Comparison of ENCODE assay signal across 8 mouse cellular contexts in genomic region chr3:101398071-101398786, GRCm38 (mm10). TPM values are rescaled to one million over a fixed set of nuclear protein-coding genes. Genes with fewer than 3 reads are reported as not detected.
DNase-seq lines count a peak whose midpoint lies in the region; ATAC-seq and TF ChIP-seq lines count a peak whose summit lies in the region.

No protein-coding gene starts in this region.

- H3K4me3 ChIP-seq in limb, embryonic 10.5 days, result peak overlapping the region; percentile 27
- no peak overlapping the region for H3K4me3 ChIP-seq in stomach, postnatal 0 days (ENCODE audit: low read depth, low read length)

- peak; percentile 80 to 87 for DNase-seq in adrenal gland, adult (ENCODE audit: inconsistent age in 2 of 2, low spot score in 1 of 2)
- DNase-seq in adrenal gland, adult 18-20 months (ENCODE audit: low spot score in 2 of 2), result no peak
- DNase-seq in adrenal gland, postnatal 14 days, result peak; percentile 69
- peak; percentile 64 for DNase-seq in gastrocnemius, postnatal 25 days
- DNase-seq in limb, embryonic 10.5 days (ENCODE audit: low spot score), result peak; percentile 84
- DNase-seq in stomach, postnatal 0 days (ENCODE audit: low spot score), result no peak
- no peak for DNase-seq in right cerebral cortex, postnatal 25 days

- H3K27ac ChIP-seq in limb, embryonic 10.5 days, result peak overlapping the region; percentile 98
- H3K27ac ChIP-seq in stomach, postnatal 0 days (replicated peaks), result no peak overlapping the region

- no peak; the same call in 1 of the 2 replicates for ATAC-seq in stomach, postnatal 0 days (ENCODE audit: low FRiP score, low TSS enrichment)
- no peak for ATAC-seq in erythroblast, adult 5-6 weeks (replicated peaks; ENCODE audit: low FRiP score, poor library complexity, severe bottlenecking)

- H3K27me3 ChIP-seq in limb, embryonic 10.5 days (ENCODE audit: low read depth, poor library complexity, severe bottlenecking), result no peaks in the 10 kb centered on the region
- H3K27me3 ChIP-seq in stomach, postnatal 0 days (ENCODE audit: control insufficient read depth, insufficient read depth, low read length), result no peaks in the 10 kb centered on the region

- 25% methylated on average over 12 of the region's 12 CpGs for WGBS in limb, embryonic 10.5 days
- 47% methylated on average over 12 of the region's 12 CpGs for WGBS in stomach, postnatal 0 days

- H3K9me3 ChIP-seq in limb, embryonic 10.5 days (replicated peaks), result no peaks in the 10 kb centered on the region
- no peaks in the 10 kb centered on the region for H3K9me3 ChIP-seq in stomach, postnatal 0 days (ENCODE audit: control insufficient read depth, low read length)

- peaks cover 100% of the 10 kb centered on the region for H3K4me1 ChIP-seq in limb, embryonic 10.5 days
- H3K4me1 ChIP-seq in stomach, postnatal 0 days (replicated peaks; ENCODE audit: control insufficient read depth, insufficient read depth), result peaks cover 21% of the 10 kb centered on the region

- H3K4me2 ChIP-seq in stomach, postnatal 0 days (replicated peaks; ENCODE audit: low read depth), result no peak overlapping the region; the same call in 1 of the 2 replicates

- no peak for TF ChIP-seq EP300 in stomach, postnatal 0 days (optimal IDR thresholded peaks at IDR 0.05)

- H3K36me3 ChIP-seq in limb, embryonic 10.5 days, result peaks cover 12% of the 10 kb centered on the region
- H3K36me3 ChIP-seq in stomach, postnatal 0 days (ENCODE audit: control insufficient read depth, insufficient read depth, low read length), result no peaks in the 10 kb centered on the region

- no peak overlapping the region for H3K9ac ChIP-seq in stomach, postnatal 0 days (ENCODE audit: low read length)

- peak; percentile 43; the same call in 1 of the 2 replicates for TF ChIP-seq CTCF in stomach, postnatal 0 days (IDR thresholded peaks at IDR 0.05; ENCODE audit: low read depth)

RNA-seq across cellular contexts. Expression of gene Igsf3, which starts 21.3 kb away (rescaled TPM):
- 1 to 10 TPM; 3.1 to 3.8 TPM for total RNA-seq in adrenal gland, adult 18-20 months (2021)
- 5.1 and 6.6 TPM in 2 replicates for total RNA-seq in adrenal gland, postnatal 14 days (2021)
- total RNA-seq in gastrocnemius, postnatal 25 days (2021), result 1 to 10 TPM; 3.6 to 4.1 TPM
- polyA plus RNA-seq in limb, embryonic 10.5 days (2016; fragmentation: Nextera tagmentation; extraction: Ambion mirVana), result 59.9 and 84.9 TPM in 2 replicates
- polyA plus RNA-seq in stomach, postnatal 0 days (2015; fragmentation: Nextera tagmentation; extraction: Ambion mirVana), result 12.4 and 13.6 TPM in 2 replicates
- 0.84 and 0.96 TPM in 2 replicates for total RNA-seq in erythroblast, adult 5-6 weeks (2015; ENCODE audit: low replicate concordance)
- total RNA-seq in erythroblast, adult 5-6 weeks (2017; ENCODE audit: low replicate concordance), result 1.4 and 2.8 TPM in 2 replicates

Comparison
In these comparisons a context has a peak if more than half of its experiments do, and no peak if none do; other contexts are left out.
1. DNase-seq: peak in adrenal gland, adult (2 of 2), adrenal gland, postnatal 14 days (single experiment), gastrocnemius, postnatal 25 days (single experiment) and limb, embryonic 10.5 days (single experiment); none in adrenal gland, adult 18-20 months (0 of 2), stomach, postnatal 0 days (single experiment) and right cerebral cortex, postnatal 25 days (single experiment).